In the genomic region with DNA sequence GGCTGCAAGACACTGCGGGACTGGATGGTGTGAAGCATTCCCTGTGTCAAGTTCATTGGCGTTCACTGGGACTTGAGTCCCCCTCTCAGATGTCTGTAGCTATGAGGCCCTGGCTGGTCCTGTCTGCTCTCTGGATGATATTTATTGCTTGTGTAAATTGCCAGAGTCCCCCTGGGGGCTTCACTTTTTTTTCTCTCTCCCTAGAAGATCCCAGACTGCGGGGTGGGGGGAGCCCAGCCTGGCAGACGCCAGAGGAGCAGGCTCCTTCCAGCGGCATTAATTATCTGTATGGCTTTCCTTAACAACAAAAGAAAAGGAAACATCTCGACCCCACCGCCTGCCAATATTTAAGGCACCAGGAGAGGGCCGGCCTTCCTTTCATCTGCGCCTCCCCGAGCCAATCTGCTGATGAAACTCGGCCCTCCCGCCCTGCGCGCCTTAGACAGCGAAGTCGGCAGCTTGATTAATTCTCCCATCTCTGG, we compare ENCODE assay signal across 8 mouse cellular contexts.
DNase-seq lines count a peak whose midpoint lies in the region; ATAC-seq and TF ChIP-seq lines count a peak whose summit lies in the region.

No protein-coding gene starts in this region.

- TF ChIP-seq CTCF in layer of hippocampus, adult 2 months (conservative IDR thresholded peaks at IDR 0.05), result 0 out of 2 replicates have a peak, but pooled peaks have one; percentile 4

- DNase-seq in layer of hippocampus, adult 2 months (ENCODE audit: low spot score in 2 of 2), result no peak
- DNase-seq in layer of hippocampus, postnatal 36 days, result no peak
- DNase-seq in kidney, postnatal 10 days, result peak; percentile 68
- DNase-seq in cerebellum, postnatal 36 days, result no peak
- no peak for DNase-seq in ovary, postnatal 36 days (ENCODE audit: low spot score)
- no peak for DNase-seq in cerebellum, adult 9-11 months

- peak overlapping the region; percentile 19; the same call in 1 of the 2 replicates for H3K4me2 ChIP-seq in embryonic facial prominence, embryonic 12.5 days (replicated peaks)
- peak overlapping the region; percentile 43 for H3K4me2 ChIP-seq in neural tube, embryonic 12.5 days (replicated peaks)

- no peak overlapping the region for H3K27ac ChIP-seq in layer of hippocampus, adult 2 months
- H3K27ac ChIP-seq in embryonic facial prominence, embryonic 12.5 days, result peak overlapping the region; percentile 67
- peak overlapping the region; percentile 74 for H3K27ac ChIP-seq in neural tube, embryonic 12.5 days

- peak; percentile 59; the same call in 1 of the 2 replicates for ATAC-seq in embryonic facial prominence, embryonic 12.5 days (ENCODE audit: insufficient number of reproducible peaks, insufficient read depth, low FRiP score, low TSS enrichment)
- peak; percentile 70 for ATAC-seq in neural tube, embryonic 12.5 days (ENCODE audit: low FRiP score, low read depth)

- H3K4me1 ChIP-seq in embryonic facial prominence, embryonic 12.5 days, result peaks cover 11% of the 10 kb centered on the region
- H3K4me1 ChIP-seq in neural tube, embryonic 12.5 days, result peaks cover 26% of the 10 kb centered on the region

- H3K36me3 ChIP-seq in embryonic facial prominence, embryonic 12.5 days, result no peaks in the 10 kb centered on the region
- no peaks in the 10 kb centered on the region; the same call in 1 of the 2 replicates for H3K36me3 ChIP-seq in neural tube, embryonic 12.5 days

- no peak overlapping the region for H3K4me3 ChIP-seq in layer of hippocampus, adult 2 months
- H3K4me3 ChIP-seq in embryonic facial prominence, embryonic 12.5 days, result no peak overlapping the region
- no peak overlapping the region for H3K4me3 ChIP-seq in neural tube, embryonic 12.5 days

- 21% methylated on average over 16 of the region's 16 CpGs for WGBS in embryonic facial prominence, embryonic 12.5 days
- WGBS in neural tube, embryonic 12.5 days, result 5% methylated on average over 16 of the region's 16 CpGs

- no peaks in the 10 kb centered on the region for H3K27me3 ChIP-seq in embryonic facial prominence, embryonic 12.5 days
- no peaks in the 10 kb centered on the region for H3K27me3 ChIP-seq in neural tube, embryonic 12.5 days (replicated peaks)

- H3K9me3 ChIP-seq in embryonic facial prominence, embryonic 12.5 days, result no peaks in the 10 kb centered on the region
- no peaks in the 10 kb centered on the region for H3K9me3 ChIP-seq in neural tube, embryonic 12.5 days

- no peak overlapping the region for H3K9ac ChIP-seq in embryonic facial prominence, embryonic 12.5 days
- peak overlapping the region; percentile 33; the same call in 1 of the 2 replicates for H3K9ac ChIP-seq in neural tube, embryonic 12.5 days
